Mouse (Mus musculus): Measurements from ENCODE around the gene Elane.

DNA sequence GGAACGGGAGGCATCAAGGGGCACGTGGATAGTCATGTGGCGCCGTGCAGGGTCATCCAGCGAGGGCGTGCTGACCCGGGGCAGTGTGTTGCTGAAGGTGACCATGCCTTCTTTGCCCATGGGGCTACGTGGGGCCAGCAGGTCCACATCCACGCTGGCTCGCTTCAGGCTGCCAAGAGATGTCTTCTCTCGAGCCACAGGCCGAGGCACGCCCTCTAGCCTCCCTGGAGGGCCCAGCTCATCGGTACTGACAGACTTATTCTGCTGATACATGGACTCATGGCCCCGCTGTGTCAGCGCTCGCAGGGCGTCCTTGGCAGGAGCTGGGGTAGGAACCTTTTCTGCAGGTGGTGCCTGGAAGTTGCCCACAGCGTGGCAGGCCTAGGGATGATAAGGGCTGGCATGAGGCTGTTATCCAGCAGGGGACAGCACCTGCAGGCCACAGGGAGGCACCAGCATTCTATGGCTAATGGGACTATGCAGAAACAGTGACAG, 20.2 kb upstream of the Elane start:
- TF ChIP-seq EP300 (IDR thresholded peaks at IDR 0.05; ENCODE audit: insufficient read depth, low read depth, low read length) = no peak
- TF ChIP-seq POLR2A (IDR thresholded peaks at IDR 0.05; ENCODE audit: insufficient read depth, low read length) = no peak

Measured in ES-Bruce4 (cell line).